Mouse (Mus musculus): ENCODE data around the gene Cdc37l1. TPM values are rescaled to one million over a fixed set of nuclear protein-coding genes. Genes with fewer than 3 reads are reported as not detected.

Cdc37l1 gene
- polyA plus RNA-seq, 1 experiment from 2014 or later: 37.7 TPM

GRCm38 (mm10) chr19:29047334-29048170 is 57.4 kb downstream of the Cdc37l1 start, which contains the start of gene Ak3:
Gene Ak3, minus strand, starts transcription at chr19:29047961.
- under 1% methylated on average over 62 of the region's 68 CpGs for WGBS
- Histone ChIP-seq H3K27me3 (replicated peaks) (no peaks in the 10 kb centered on the region), H3K4me2 (peak within 1 kb of the TSS; percentile 72), H3K36me3 (no peaks in the 10 kb centered on the region), H3K4me3 (peak within 1 kb of the TSS; percentile 87), H3K27ac (ENCODE audit: poor library complexity, severe bottlenecking) (peak within 1 kb of the TSS; percentile 94), H3K9ac (peak within 1 kb of the TSS; percentile 95), H3K9me3 (replicated peaks) (no peaks in the 10 kb centered on the region), H3K4me1 (replicated peaks) (peaks cover 21% of the 10 kb centered on the region)
- peak; percentile 86 for ATAC-seq (ENCODE audit: insufficient number of reproducible peaks, low FRiP score)

DNA sequence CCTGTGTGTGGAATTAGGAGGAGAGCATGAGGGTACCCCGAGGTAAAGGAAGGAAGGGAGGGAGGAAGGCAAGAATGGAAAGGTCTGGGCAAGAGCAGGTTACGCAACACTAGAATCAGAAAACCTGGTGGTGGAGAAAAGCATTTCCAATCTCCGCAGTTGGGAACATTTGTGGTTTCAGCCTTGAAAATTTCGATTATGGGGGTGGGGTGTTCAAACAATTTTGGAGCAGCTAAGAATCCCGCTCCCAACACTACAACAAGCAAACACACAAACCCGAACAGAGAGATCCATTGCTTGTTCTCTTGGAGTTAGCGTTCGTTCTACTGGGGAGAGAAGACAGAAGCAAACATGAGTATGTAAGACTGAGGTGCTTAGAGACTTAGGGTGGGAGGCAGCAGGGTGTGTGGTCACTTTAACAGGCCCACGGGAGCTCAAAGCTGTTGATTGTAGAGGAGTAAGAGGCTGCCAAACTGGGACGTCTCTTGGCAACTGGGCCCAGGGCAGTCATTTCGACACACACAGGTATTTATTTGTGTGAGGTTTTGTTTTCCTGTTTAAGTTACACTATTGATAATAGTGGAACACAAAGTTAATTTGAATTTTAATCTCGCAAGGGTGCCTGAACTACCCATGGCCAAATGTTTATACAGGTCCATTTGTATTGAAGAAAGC is 59.4 kb downstream of the Cdc37l1 start:
- no peak overlapping the region for H3K4me2 ChIP-seq
- H3K9me3 ChIP-seq (replicated peaks): no peaks in the 10 kb centered on the region
- H3K4me3 ChIP-seq: no peak overlapping the region
- no peaks in the 10 kb centered on the region for H3K36me3 ChIP-seq
- no peak overlapping the region for H3K9ac ChIP-seq
- no peak for ATAC-seq (ENCODE audit: insufficient number of reproducible peaks, low FRiP score)
- H3K27me3 ChIP-seq (replicated peaks): no peaks in the 10 kb centered on the region
- 77% methylated on average over 12 of the region's 12 CpGs for WGBS
- no peak overlapping the region for H3K27ac ChIP-seq (ENCODE audit: poor library complexity, severe bottlenecking)
- H3K4me1 ChIP-seq (replicated peaks): peaks cover 15% of the 10 kb centered on the region

DNA sequence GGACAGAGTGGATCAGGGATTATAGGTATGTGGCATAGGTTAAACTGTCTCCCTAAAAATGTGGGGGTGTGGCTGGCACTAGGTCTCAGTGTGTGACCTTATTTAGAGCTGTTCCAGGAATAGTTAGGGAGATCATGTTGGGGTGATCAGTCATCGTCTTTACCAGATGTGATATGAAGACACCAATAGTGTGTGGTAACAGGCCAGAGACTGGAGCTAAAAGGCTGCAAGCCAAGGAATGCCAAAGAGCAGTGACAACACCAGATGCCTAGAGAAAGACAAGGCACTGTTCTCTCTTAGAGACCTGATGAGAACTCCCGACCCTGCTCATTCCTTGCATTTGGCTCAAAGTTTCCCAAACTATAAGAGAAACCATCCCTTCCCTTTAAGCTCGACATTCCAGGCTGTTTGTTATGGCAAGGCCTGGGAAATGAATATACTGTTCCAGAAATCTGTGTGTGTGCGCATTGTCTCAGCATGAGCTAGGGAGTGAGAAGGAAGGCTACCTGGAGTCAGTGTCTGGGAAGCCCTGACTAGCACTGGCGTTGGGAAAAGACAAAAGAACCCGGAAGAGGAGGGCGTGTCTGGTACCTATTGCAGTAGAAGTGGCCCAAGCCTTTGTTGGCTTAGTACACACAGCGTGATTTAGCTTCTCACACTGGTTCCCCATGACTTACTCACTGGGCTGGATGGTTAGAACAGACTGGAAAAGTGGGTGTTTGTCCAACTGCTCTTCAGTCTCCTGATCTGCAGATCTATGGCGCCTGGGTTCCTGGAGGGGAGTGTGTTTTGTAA is 60.2 kb downstream of the Cdc37l1 start:
- 77% methylated on average over 9 of the region's 9 CpGs for WGBS
- Histone ChIP-seq H3K9ac (no peak overlapping the region), H3K36me3 (no peaks in the 10 kb centered on the region), H3K9me3 (replicated peaks) (no peaks in the 10 kb centered on the region), H3K4me2 (no peak overlapping the region), H3K4me3 (no peak overlapping the region), H3K4me1 (replicated peaks) (peaks cover 12% of the 10 kb centered on the region), H3K27ac (ENCODE audit: poor library complexity, severe bottlenecking) (no peak overlapping the region), H3K27me3 (replicated peaks) (0 out of 2 replicates have a peak, but pooled peaks cover 2% of the 10 kb centered on the region)
- ATAC-seq (ENCODE audit: insufficient number of reproducible peaks, low FRiP score): no peak

- ATAC-seq (ENCODE audit: insufficient number of reproducible peaks, low FRiP score): no peak
- 69% methylated on average over 12 of the region's 12 CpGs for WGBS
Measured at GRCm38 (mm10) chr19:29052786-29053185, 62.6 kb downstream of the Cdc37l1 start.

GRCm38 (mm10) chr19:29054594-29054993 is 64.4 kb downstream of the Cdc37l1 start:
- Histone ChIP-seq H3K36me3 (no peaks in the 10 kb centered on the region), H3K4me2 (no peak overlapping the region), H3K9me3 (replicated peaks) (no peaks in the 10 kb centered on the region), H3K4me3 (no peak overlapping the region), H3K27me3 (replicated peaks) (0 out of 2 replicates have a peak, but pooled peaks cover 2% of the 10 kb centered on the region), H3K27ac (ENCODE audit: poor library complexity, severe bottlenecking) (no peak overlapping the region), H3K4me1 (replicated peaks) (peaks cover 3% of the 10 kb centered on the region; the same call in 1 of the 2 replicates), H3K9ac (no peak overlapping the region)
- 68% methylated on average over 6 of the region's 6 CpGs for WGBS
- no peak for ATAC-seq (ENCODE audit: insufficient number of reproducible peaks, low FRiP score)

More at GRCm38 (mm10) chr19:29052786-29053185, 62.6 kb downstream of the Cdc37l1 start:
- no peaks in the 10 kb centered on the region for H3K36me3 ChIP-seq
- H3K9me3 ChIP-seq (replicated peaks): no peaks in the 10 kb centered on the region
- H3K4me2 ChIP-seq: no peak overlapping the region
- H3K27me3 ChIP-seq (replicated peaks): 0 out of 2 replicates have a peak, but pooled peaks cover 2% of the 10 kb centered on the region
- H3K4me1 ChIP-seq (replicated peaks): peaks cover 3% of the 10 kb centered on the region; the same call in 1 of the 2 replicates
- H3K27ac ChIP-seq (ENCODE audit: poor library complexity, severe bottlenecking): no peak overlapping the region
- no peak overlapping the region for H3K4me3 ChIP-seq
- H3K9ac ChIP-seq: no peak overlapping the region

- H3K9me3 ChIP-seq (replicated peaks): no peaks in the 10 kb centered on the region
- WGBS: 86% methylated on average over 4 of the region's 4 CpGs
- no peak overlapping the region for H3K4me2 ChIP-seq
- no peak overlapping the region for H3K27ac ChIP-seq (ENCODE audit: poor library complexity, severe bottlenecking)
- H3K27me3 ChIP-seq (replicated peaks): 0 out of 2 replicates have a peak, but pooled peaks cover 2% of the 10 kb centered on the region
- peaks cover 3% of the 10 kb centered on the region; the same call in 1 of the 2 replicates for H3K4me1 ChIP-seq (replicated peaks)
- H3K4me3 ChIP-seq: no peak overlapping the region
- H3K9ac ChIP-seq: no peak overlapping the region
- no peak for ATAC-seq (ENCODE audit: insufficient number of reproducible peaks, low FRiP score)
- H3K36me3 ChIP-seq: no peaks in the 10 kb centered on the region
Measured at GRCm38 (mm10) chr19:29055469-29055868, 65.3 kb downstream of the Cdc37l1 start.

- Histone ChIP-seq H3K4me2 (no peak overlapping the region), H3K9me3 (replicated peaks) (no peaks in the 10 kb centered on the region), H3K36me3 (no peaks in the 10 kb centered on the region), H3K4me3 (no peak overlapping the region), H3K27me3 (replicated peaks) (0 out of 2 replicates have a peak, but pooled peaks cover 2% of the 10 kb centered on the region), H3K27ac (ENCODE audit: poor library complexity, severe bottlenecking) (no peak overlapping the region), H3K9ac (no peak overlapping the region), H3K4me1 (replicated peaks) (no peaks in the 10 kb centered on the region)
- ATAC-seq (ENCODE audit: insufficient number of reproducible peaks, low FRiP score): no peak
- 80% methylated on average over 5 of the region's 5 CpGs for WGBS
Measured at GRCm38 (mm10) chr19:29058741-29059140, 68.6 kb downstream of the Cdc37l1 start.

- ATAC-seq (ENCODE audit: insufficient number of reproducible peaks, low FRiP score): no peak
- no peaks in the 10 kb centered on the region for H3K36me3 ChIP-seq
- no peaks in the 10 kb centered on the region for H3K9me3 ChIP-seq (replicated peaks)
- no peak overlapping the region for H3K4me3 ChIP-seq
- peaks cover 6% of the 10 kb centered on the region for H3K4me1 ChIP-seq (replicated peaks)
- 76% methylated on average over 2 of the region's 2 CpGs for WGBS
- no peak overlapping the region for H3K27ac ChIP-seq (ENCODE audit: poor library complexity, severe bottlenecking)
- 0 out of 2 replicates have a peak, but pooled peaks cover 2% of the 10 kb centered on the region for H3K27me3 ChIP-seq (replicated peaks)
- no peak overlapping the region for H3K4me2 ChIP-seq
- no peak overlapping the region for H3K9ac ChIP-seq
Measured at GRCm38 (mm10) chr19:29059688-29060087, 69.5 kb downstream of the Cdc37l1 start.

- H3K9ac ChIP-seq: no peak overlapping the region
- H3K4me1 ChIP-seq (replicated peaks): peaks cover 6% of the 10 kb centered on the region
- ATAC-seq (ENCODE audit: insufficient number of reproducible peaks, low FRiP score): no peak
- no peak overlapping the region for H3K4me3 ChIP-seq
- H3K4me2 ChIP-seq: no peak overlapping the region
- H3K9me3 ChIP-seq (replicated peaks): no peaks in the 10 kb centered on the region
- H3K27me3 ChIP-seq (replicated peaks): 0 out of 2 replicates have a peak, but pooled peaks cover 1% of the 10 kb centered on the region
- no peaks in the 10 kb centered on the region for H3K36me3 ChIP-seq
- 49% methylated on average over 6 of the region's 6 CpGs for WGBS
- no peak overlapping the region for H3K27ac ChIP-seq (ENCODE audit: poor library complexity, severe bottlenecking)
Measured at GRCm38 (mm10) chr19:29060299-29060698, 70.1 kb downstream of the Cdc37l1 start.

- WGBS: 82% methylated on average over 5 of the region's 5 CpGs
- H3K27ac ChIP-seq (ENCODE audit: poor library complexity, severe bottlenecking): no peak overlapping the region
- H3K9me3 ChIP-seq (replicated peaks): no peaks in the 10 kb centered on the region
- H3K4me3 ChIP-seq: no peak overlapping the region
- no peak for ATAC-seq (ENCODE audit: insufficient number of reproducible peaks, low FRiP score)
- no peaks in the 10 kb centered on the region for H3K27me3 ChIP-seq (replicated peaks)
- no peak overlapping the region for H3K4me2 ChIP-seq
- peaks cover 11% of the 10 kb centered on the region for H3K4me1 ChIP-seq (replicated peaks)
- H3K9ac ChIP-seq: no peak overlapping the region
- H3K36me3 ChIP-seq: no peaks in the 10 kb centered on the region
Measured at GRCm38 (mm10) chr19:29063009-29063408, 72.9 kb downstream of the Cdc37l1 start.

All from heart, embryonic 12.5 days (tissue).